Mouse (Mus musculus): Measurements from ENCODE around the gene Rtf2. TPM values are rescaled to one million over a fixed set of nuclear protein-coding genes. Genes with fewer than 3 reads are reported as not detected.

Gene Rtf2
- polyA plus RNA-seq, 1 experiment: 49.8 TPM

- TF ChIP-seq CEBPB (IDR thresholded peaks at IDR 0.05; ENCODE audit: insufficient read depth, poor library complexity, severe bottlenecking): no peak
- no peak for TF ChIP-seq MAX (IDR thresholded peaks at IDR 0.05; ENCODE audit: low read depth)
- TF ChIP-seq REST (IDR thresholded peaks at IDR 0.05; ENCODE audit: insufficient read depth, insufficient read length): no peak
- TF ChIP-seq POLR2A (IDR thresholded peaks at IDR 0.05; ENCODE audit: insufficient read length, low read depth): no peak
- no peak for TF ChIP-seq USF1 (IDR thresholded peaks at IDR 0.05; ENCODE audit: low read depth)
- no peak for TF ChIP-seq TCF12 (IDR thresholded peaks at IDR 0.05; ENCODE audit: insufficient read depth, poor library complexity, severe bottlenecking)
- no peak for TF ChIP-seq TCF3 (IDR thresholded peaks at IDR 0.05; ENCODE audit: insufficient read length, low read depth)
- no peak for TF ChIP-seq MYOG (IDR thresholded peaks at IDR 0.05; ENCODE audit: control insufficient read depth in 1 of 3, insufficient read depth in 1 of 3, insufficient read length in 2 of 3, low read depth in 2 of 3)
- no peak for TF ChIP-seq SRF (IDR thresholded peaks at IDR 0.05; ENCODE audit: control insufficient read depth, insufficient read length, low read depth)
- no peak for TF ChIP-seq MYOD1 (IDR thresholded peaks at IDR 0.05; ENCODE audit: control insufficient read depth in 1 of 3, insufficient read length in 2 of 3, low read depth in 2 of 3)
- TF ChIP-seq E2F4 (IDR thresholded peaks at IDR 0.05; ENCODE audit: insufficient read depth): no peak
- TF ChIP-seq POLR2AphosphoS2 (IDR thresholded peaks at IDR 0.05; ENCODE audit: insufficient read length, low read depth): no peak
- Histone ChIP-seq H3K4me3 (no peak overlapping the region), H3K27me3 (ENCODE audit: control insufficient read depth, insufficient read depth, insufficient read length) (peaks cover 13% of the 10 kb centered on the region), H3K36me3 (ENCODE audit: control insufficient read depth, insufficient read depth) (no peaks in the 10 kb centered on the region), H3K79me2 (ENCODE audit: control insufficient read depth, insufficient read depth) (no peaks in the 10 kb centered on the region), H3K4me2 (ENCODE audit: low read depth) (no peak overlapping the region), H3ac (ENCODE audit: control insufficient read depth, insufficient read length) (no peak overlapping the region)
Measured at GRCm38 (mm10) chr2:172480296-172480695, 39.9 kb downstream of the Rtf2 start.

- TF ChIP-seq TCF3 (IDR thresholded peaks at IDR 0.05; ENCODE audit: insufficient read length, low read depth) (no peak), TCF12 (IDR thresholded peaks at IDR 0.05; ENCODE audit: insufficient read depth, poor library complexity, severe bottlenecking) (no peak), MAX (IDR thresholded peaks at IDR 0.05; ENCODE audit: low read depth) (no peak), POLR2A (IDR thresholded peaks at IDR 0.05; ENCODE audit: insufficient read length, low read depth) (no peak), CEBPB (IDR thresholded peaks at IDR 0.05; ENCODE audit: insufficient read depth, poor library complexity, severe bottlenecking) (no peak), E2F4 (IDR thresholded peaks at IDR 0.05; ENCODE audit: insufficient read depth) (no peak), USF1 (IDR thresholded peaks at IDR 0.05; ENCODE audit: low read depth) (no peak), POLR2AphosphoS2 (IDR thresholded peaks at IDR 0.05; ENCODE audit: insufficient read length, low read depth) (no peak), SRF (IDR thresholded peaks at IDR 0.05; ENCODE audit: control insufficient read depth, insufficient read length, low read depth) (no peak), MYOG (IDR thresholded peaks at IDR 0.05; ENCODE audit: control insufficient read depth in 1 of 3, insufficient read depth in 1 of 3, insufficient read length in 2 of 3, low read depth in 2 of 3) (no peak), REST (IDR thresholded peaks at IDR 0.05; ENCODE audit: insufficient read depth, insufficient read length) (no peak), MYOD1 (IDR thresholded peaks at IDR 0.05; ENCODE audit: control insufficient read depth in 1 of 3, insufficient read length in 2 of 3, low read depth in 2 of 3) (no peak)
- H3K79me2 ChIP-seq (ENCODE audit: control insufficient read depth, insufficient read depth): no peaks in the 10 kb centered on the region
- no peak overlapping the region for H3K4me3 ChIP-seq
- no peak overlapping the region for H3ac ChIP-seq (ENCODE audit: control insufficient read depth, insufficient read length)
- no peaks in the 10 kb centered on the region for H3K36me3 ChIP-seq (ENCODE audit: control insufficient read depth, insufficient read depth)
- H3K27me3 ChIP-seq (ENCODE audit: control insufficient read depth, insufficient read depth, insufficient read length): peaks cover 13% of the 10 kb centered on the region
- H3K4me2 ChIP-seq (ENCODE audit: low read depth): no peak overlapping the region
Measured at GRCm38 (mm10) chr2:172481654-172482385, 41.5 kb downstream of the Rtf2 start.

- Histone ChIP-seq H3ac (ENCODE audit: control insufficient read depth, insufficient read length) (no peak overlapping the region), H3K79me2 (ENCODE audit: control insufficient read depth, insufficient read depth) (no peaks in the 10 kb centered on the region), H3K36me3 (ENCODE audit: control insufficient read depth, insufficient read depth) (no peaks in the 10 kb centered on the region), H3K4me3 (no peak overlapping the region), H3K27me3 (ENCODE audit: control insufficient read depth, insufficient read depth, insufficient read length) (peaks cover 13% of the 10 kb centered on the region), H3K4me2 (ENCODE audit: low read depth) (no peak overlapping the region)
- TF ChIP-seq USF1 (IDR thresholded peaks at IDR 0.05; ENCODE audit: low read depth) (no peak), TCF12 (IDR thresholded peaks at IDR 0.05; ENCODE audit: insufficient read depth, poor library complexity, severe bottlenecking) (no peak), TCF3 (IDR thresholded peaks at IDR 0.05; ENCODE audit: insufficient read length, low read depth) (no peak), MYOD1 (IDR thresholded peaks at IDR 0.05; ENCODE audit: control insufficient read depth in 1 of 3, insufficient read length in 2 of 3, low read depth in 2 of 3) (no peak), SRF (IDR thresholded peaks at IDR 0.05; ENCODE audit: control insufficient read depth, insufficient read length, low read depth) (no peak), E2F4 (IDR thresholded peaks at IDR 0.05; ENCODE audit: insufficient read depth) (no peak), MYOG (IDR thresholded peaks at IDR 0.05; ENCODE audit: control insufficient read depth in 1 of 3, insufficient read depth in 1 of 3, insufficient read length in 2 of 3, low read depth in 2 of 3) (no peak), POLR2A (IDR thresholded peaks at IDR 0.05; ENCODE audit: insufficient read length, low read depth) (no peak), CEBPB (IDR thresholded peaks at IDR 0.05; ENCODE audit: insufficient read depth, poor library complexity, severe bottlenecking) (no peak), REST (IDR thresholded peaks at IDR 0.05; ENCODE audit: insufficient read depth, insufficient read length) (no peak), POLR2AphosphoS2 (IDR thresholded peaks at IDR 0.05; ENCODE audit: insufficient read length, low read depth) (no peak), MAX (IDR thresholded peaks at IDR 0.05; ENCODE audit: low read depth) (no peak)
Measured at GRCm38 (mm10) chr2:172483766-172484413, 43.5 kb downstream of the Rtf2 start.

DNA sequence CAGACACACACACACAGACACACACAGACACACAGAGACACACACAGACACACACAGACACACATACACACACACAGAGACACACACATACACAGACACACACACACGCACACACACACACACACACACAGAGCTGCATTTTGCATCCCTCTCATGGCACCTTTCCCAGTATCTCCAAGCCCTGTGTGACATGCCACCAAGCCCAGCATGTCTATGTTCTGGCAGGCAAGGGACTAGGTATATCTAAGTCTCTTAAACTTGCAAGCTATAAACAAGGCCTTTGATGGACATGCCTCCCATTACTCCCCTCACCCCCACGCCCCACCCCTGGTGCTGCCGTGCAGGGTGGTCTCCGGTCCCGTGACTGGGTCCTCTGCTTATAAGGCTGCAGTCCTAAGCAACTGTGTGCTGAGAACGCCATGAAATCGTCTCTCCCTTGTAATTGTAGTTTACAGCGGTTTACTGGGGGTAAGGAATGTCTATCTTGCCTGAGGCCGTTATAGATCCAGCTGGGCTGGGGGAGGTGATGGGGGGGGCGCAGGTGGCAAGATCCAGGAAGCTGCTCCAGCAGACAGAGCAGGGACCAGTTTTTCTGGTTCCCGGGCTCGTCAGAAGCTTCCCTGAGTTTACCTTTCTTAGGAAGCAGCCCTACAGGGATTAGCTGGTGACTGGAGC, 44.5 kb downstream of the Rtf2 start:
- no peak overlapping the region for H3K4me2 ChIP-seq (ENCODE audit: low read depth)
- TF ChIP-seq POLR2A (IDR thresholded peaks at IDR 0.05; ENCODE audit: insufficient read length, low read depth): no peak
- TF ChIP-seq TCF12 (IDR thresholded peaks at IDR 0.05; ENCODE audit: insufficient read depth, poor library complexity, severe bottlenecking): no peak
- TF ChIP-seq POLR2AphosphoS2 (IDR thresholded peaks at IDR 0.05; ENCODE audit: insufficient read length, low read depth): no peak
- TF ChIP-seq SRF (IDR thresholded peaks at IDR 0.05; ENCODE audit: control insufficient read depth, insufficient read length, low read depth): no peak
- TF ChIP-seq MYOD1 (IDR thresholded peaks at IDR 0.05; ENCODE audit: control insufficient read depth in 1 of 3, insufficient read length in 2 of 3, low read depth in 2 of 3): no peak
- TF ChIP-seq TCF3 (IDR thresholded peaks at IDR 0.05; ENCODE audit: insufficient read length, low read depth): no peak
- no peak for TF ChIP-seq MAX (IDR thresholded peaks at IDR 0.05; ENCODE audit: low read depth)
- no peak for TF ChIP-seq USF1 (IDR thresholded peaks at IDR 0.05; ENCODE audit: low read depth)
- TF ChIP-seq CEBPB (IDR thresholded peaks at IDR 0.05; ENCODE audit: insufficient read depth, poor library complexity, severe bottlenecking): no peak
- TF ChIP-seq E2F4 (IDR thresholded peaks at IDR 0.05; ENCODE audit: insufficient read depth): no peak
- no peak for TF ChIP-seq REST (IDR thresholded peaks at IDR 0.05; ENCODE audit: insufficient read depth, insufficient read length)
- TF ChIP-seq MYOG (IDR thresholded peaks at IDR 0.05; ENCODE audit: control insufficient read depth in 1 of 3, insufficient read depth in 1 of 3, insufficient read length in 2 of 3, low read depth in 2 of 3): no peak

More for the DNA sequence above, 44.5 kb downstream of the Rtf2 start:
- no peak overlapping the region for H3ac ChIP-seq (ENCODE audit: control insufficient read depth, insufficient read length)
- peaks cover 13% of the 10 kb centered on the region for H3K27me3 ChIP-seq (ENCODE audit: control insufficient read depth, insufficient read depth, insufficient read length)
- no peak overlapping the region for H3K4me3 ChIP-seq
- no peaks in the 10 kb centered on the region for H3K36me3 ChIP-seq (ENCODE audit: control insufficient read depth, insufficient read depth)
- no peaks in the 10 kb centered on the region for H3K79me2 ChIP-seq (ENCODE audit: control insufficient read depth, insufficient read depth)

All from myocyte (in vitro differentiated cells).